Mouse (Mus musculus): ENCODE data around the gene Trpm4. TPM values are rescaled to one million over a fixed set of nuclear protein-coding genes. Genes with fewer than 3 reads are reported as not detected.

The Trpm4 gene
- polyA plus RNA-seq, 1 experiment from 2014 or later, result 15.7 TPM

DNA sequence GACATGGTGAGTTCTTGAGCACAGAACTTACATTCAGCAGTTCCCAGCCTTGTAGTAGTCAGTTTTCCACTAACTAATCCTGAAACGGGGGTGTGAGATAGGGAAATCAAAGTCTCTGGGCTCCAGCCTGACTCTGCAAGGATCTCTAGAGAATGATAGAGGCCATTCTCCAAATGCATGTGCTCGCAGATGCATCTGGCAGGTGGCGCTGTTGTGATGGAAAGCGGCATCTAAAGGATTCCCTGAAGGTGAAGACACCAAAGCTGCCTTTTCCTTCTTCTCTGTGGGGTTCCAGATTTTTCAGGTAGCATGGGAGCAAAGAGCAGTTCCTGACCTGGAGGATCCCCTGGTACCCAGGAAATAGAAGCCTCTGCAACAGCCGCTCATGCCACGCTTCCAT is 33.3 kb downstream of the Trpm4 start:
- 16% methylated on average over 6 of the region's 6 CpGs for WGBS
- no peaks in the 10 kb centered on the region for H3K9me3 ChIP-seq (ENCODE audit: low read depth, low read length)
- DNase-seq, result peak; percentile 83
- TF ChIP-seq CTCF (IDR thresholded peaks at IDR 0.05; ENCODE audit: low read depth), result peak; percentile 77
- no peak overlapping the region for H3K4me3 ChIP-seq (ENCODE audit: low read depth, low read length)
- no peak overlapping the region for H3K9ac ChIP-seq
- no peaks in the 10 kb centered on the region for H3K27me3 ChIP-seq (ENCODE audit: insufficient read depth, low read length)
- peak; percentile 7; the same call in 1 of the 2 replicates for ATAC-seq (ENCODE audit: insufficient read depth)
- H3K27ac ChIP-seq (ENCODE audit: low read depth), result no peak overlapping the region
- H3K4me2 ChIP-seq, result no peak overlapping the region
- no peaks in the 10 kb centered on the region for H3K4me1 ChIP-seq (ENCODE audit: insufficient read depth)
- peaks cover 8% of the 10 kb centered on the region for H3K36me3 ChIP-seq (ENCODE audit: insufficient read depth)

DNA sequence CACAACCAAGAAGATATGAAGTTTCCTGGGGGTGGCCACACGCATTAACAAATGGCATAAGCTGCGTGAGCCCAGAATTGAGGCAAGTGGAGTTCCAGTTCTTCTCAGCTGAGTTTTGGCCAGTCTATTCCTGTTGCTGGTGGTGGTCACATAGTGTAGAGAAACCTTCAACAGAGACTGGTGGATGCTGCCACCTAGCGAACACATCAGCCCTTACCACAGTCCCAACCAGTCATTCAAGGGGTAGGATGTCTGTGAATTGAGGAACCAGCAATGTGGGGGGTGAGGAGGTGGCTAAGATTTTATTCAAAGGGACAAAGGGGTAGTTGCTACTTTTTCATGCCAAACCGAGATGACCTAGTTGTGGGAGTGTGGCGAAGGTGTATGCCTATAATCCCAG is 33.8 kb downstream of the Trpm4 start:
- H3K27me3 ChIP-seq (ENCODE audit: insufficient read depth, low read length), result no peaks in the 10 kb centered on the region
- H3K4me3 ChIP-seq (ENCODE audit: low read depth, low read length), result no peak overlapping the region
- 13% methylated on average over 5 of the region's 5 CpGs for WGBS
- H3K9me3 ChIP-seq (ENCODE audit: low read depth, low read length), result no peaks in the 10 kb centered on the region
- H3K36me3 ChIP-seq (ENCODE audit: insufficient read depth), result peaks cover 8% of the 10 kb centered on the region
- no peaks in the 10 kb centered on the region for H3K4me1 ChIP-seq (ENCODE audit: insufficient read depth)
- ATAC-seq (ENCODE audit: insufficient read depth) (peak; percentile 91), DNase-seq (peak; percentile 90)
- H3K27ac ChIP-seq (ENCODE audit: low read depth), result no peak overlapping the region
- H3K9ac ChIP-seq, result no peak overlapping the region
- TF ChIP-seq CTCF (IDR thresholded peaks at IDR 0.05; ENCODE audit: low read depth), result peak; percentile 85
- H3K4me2 ChIP-seq, result no peak overlapping the region

DNA sequence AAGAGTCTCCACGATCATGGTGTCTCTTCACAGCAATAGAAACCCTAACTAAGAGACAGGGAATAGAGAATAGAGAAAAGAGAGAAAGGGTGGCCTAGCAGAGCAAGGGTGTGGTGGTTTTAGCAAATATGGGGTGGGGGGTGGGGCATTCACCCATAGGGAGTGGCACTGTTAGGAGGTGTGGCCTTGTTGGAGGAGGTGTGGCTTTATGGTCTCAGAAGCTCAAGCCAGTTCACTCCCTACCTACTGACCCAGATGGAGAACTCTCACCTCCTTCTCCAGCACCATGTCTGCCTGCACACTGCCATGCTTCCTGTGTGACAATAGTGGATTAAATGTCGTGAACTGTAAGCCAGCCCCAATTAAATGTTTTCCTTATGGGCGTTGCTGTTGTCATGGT is 36.0 kb downstream of the Trpm4 start:
- no peaks in the 10 kb centered on the region for H3K27me3 ChIP-seq (ENCODE audit: insufficient read depth, low read length)
- TF ChIP-seq CTCF (IDR thresholded peaks at IDR 0.05; ENCODE audit: low read depth), result no peak
- no peak overlapping the region for H3K9ac ChIP-seq
- H3K9me3 ChIP-seq (ENCODE audit: low read depth, low read length), result no peaks in the 10 kb centered on the region
- no peak for ATAC-seq (ENCODE audit: insufficient read depth)
- no peak overlapping the region for H3K4me2 ChIP-seq
- no peaks in the 10 kb centered on the region for H3K36me3 ChIP-seq (ENCODE audit: insufficient read depth)
- 62% methylated on average over 3 of the region's 3 CpGs for WGBS
- no peak for DNase-seq
- H3K27ac ChIP-seq (ENCODE audit: low read depth), result no peak overlapping the region
- no peaks in the 10 kb centered on the region for H3K4me1 ChIP-seq (ENCODE audit: insufficient read depth)
- no peak overlapping the region for H3K4me3 ChIP-seq (ENCODE audit: low read depth, low read length)

DNA sequence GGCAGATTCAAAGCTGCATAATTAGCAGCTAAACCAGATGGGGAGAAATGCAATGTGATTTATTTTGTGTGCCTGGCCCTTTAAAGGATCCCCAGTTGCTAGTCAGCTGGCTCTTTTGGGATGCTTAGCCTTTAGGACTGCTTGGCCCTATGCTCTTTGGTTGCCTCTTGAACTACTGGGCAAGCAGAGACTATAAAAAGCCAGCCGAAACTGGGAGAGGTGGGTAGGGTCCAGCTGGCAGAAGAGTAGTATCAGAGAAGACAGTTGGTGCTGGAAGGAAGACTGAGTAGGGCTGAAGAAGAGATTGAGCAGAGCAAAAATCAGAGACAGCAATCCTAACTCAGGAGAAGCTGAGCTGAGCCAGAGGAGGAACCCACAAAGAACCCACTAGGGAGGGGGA is 37.0 kb downstream of the Trpm4 start:
- no peak overlapping the region for H3K4me2 ChIP-seq
- no peaks in the 10 kb centered on the region for H3K27me3 ChIP-seq (ENCODE audit: insufficient read depth, low read length)
- no peak overlapping the region for H3K9ac ChIP-seq
- H3K9me3 ChIP-seq (ENCODE audit: low read depth, low read length), result no peaks in the 10 kb centered on the region
- DNase-seq (no peak), ATAC-seq (ENCODE audit: insufficient read depth) (no peak)
- H3K27ac ChIP-seq (ENCODE audit: low read depth), result no peak overlapping the region
- no peaks in the 10 kb centered on the region for H3K4me1 ChIP-seq (ENCODE audit: insufficient read depth)
- H3K36me3 ChIP-seq (ENCODE audit: insufficient read depth), result no peaks in the 10 kb centered on the region
- no peak for TF ChIP-seq CTCF (IDR thresholded peaks at IDR 0.05; ENCODE audit: low read depth)
- WGBS, result 77% methylated on average over 1 of the region's 1 CpGs
- no peak overlapping the region for H3K4me3 ChIP-seq (ENCODE audit: low read depth, low read length)

DNA sequence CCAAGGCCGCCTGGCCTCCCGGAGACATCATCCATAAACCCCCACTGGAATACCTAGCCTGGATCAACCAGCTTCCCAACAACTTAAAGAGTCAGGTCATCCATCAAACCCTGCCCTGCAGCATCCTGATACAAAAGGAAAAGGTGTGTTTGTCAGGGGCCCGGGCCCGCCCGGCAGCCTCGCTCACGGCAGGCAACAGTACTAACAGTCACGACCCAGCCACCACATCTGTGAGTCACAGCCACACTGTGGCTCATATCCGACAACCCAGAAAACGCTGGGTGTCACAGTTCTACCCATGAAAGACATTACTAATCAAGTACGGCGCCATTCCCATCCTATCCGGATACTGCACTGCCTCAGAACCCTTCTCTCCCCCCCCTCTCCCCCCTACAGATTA is 47.1 kb downstream of the Trpm4 start:
- Histone ChIP-seq H3K4me3 (ENCODE audit: low read depth, low read length) (no peak overlapping the region), H3K4me2 (no peak overlapping the region), H3K4me1 (ENCODE audit: insufficient read depth) (no peaks in the 10 kb centered on the region), H3K9me3 (ENCODE audit: low read depth, low read length) (no peaks in the 10 kb centered on the region), H3K27ac (ENCODE audit: low read depth) (no peak overlapping the region), H3K36me3 (ENCODE audit: insufficient read depth) (no peaks in the 10 kb centered on the region), H3K27me3 (ENCODE audit: insufficient read depth, low read length) (no peaks in the 10 kb centered on the region), H3K9ac (no peak overlapping the region)
- no peak for TF ChIP-seq CTCF (IDR thresholded peaks at IDR 0.05; ENCODE audit: low read depth)
- DNase-seq, result no peak
- ATAC-seq (ENCODE audit: insufficient read depth), result no peak
- 69% methylated on average over 13 of the region's 13 CpGs for WGBS

DNA sequence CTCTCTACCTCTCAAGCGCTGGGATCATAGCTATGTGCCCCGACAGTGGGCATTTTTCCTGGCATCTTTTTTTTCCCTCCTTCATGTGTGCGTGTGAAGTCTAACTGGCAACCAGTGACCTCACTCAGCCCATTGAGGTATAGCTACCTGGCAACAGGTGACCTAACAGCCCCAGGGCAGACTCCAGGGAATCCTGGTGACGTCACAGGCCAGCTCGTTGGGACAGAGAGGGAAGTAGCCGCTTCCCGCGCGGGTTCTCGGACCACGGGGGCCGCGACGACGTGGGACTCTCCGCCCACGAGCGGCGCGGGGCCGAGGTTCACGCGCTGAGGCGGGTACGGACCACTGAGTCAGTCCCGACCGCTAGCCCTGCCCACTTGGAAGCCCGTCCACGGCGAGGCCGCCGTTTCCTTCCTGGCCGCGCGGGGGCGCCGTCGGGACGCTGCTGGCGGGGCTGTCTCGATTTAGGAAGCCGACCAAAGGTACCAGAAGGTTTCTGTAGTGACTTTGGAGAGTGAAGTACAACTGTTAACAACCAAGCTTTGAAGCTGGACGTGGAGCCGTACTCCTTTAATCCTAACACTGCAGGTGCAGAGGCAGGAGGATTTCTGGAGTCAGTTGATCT is 56.3 kb downstream of the Trpm4 start, which contains the start of gene Slc6a21:
Gene Slc6a21, plus strand, starts transcription at position 378 of the 625 bp plus-strand sequence.
- peak within 1 kb of the TSS; percentile 38 for H3K4me3 ChIP-seq (ENCODE audit: low read depth, low read length)
- ATAC-seq (ENCODE audit: insufficient read depth), result no peak
- H3K36me3 ChIP-seq (ENCODE audit: insufficient read depth), result no peaks in the 10 kb centered on the region
- DNase-seq, result peak; percentile 69
- peak within 1 kb of the TSS; percentile 65 for H3K4me2 ChIP-seq
- no peaks in the 10 kb centered on the region for H3K27me3 ChIP-seq (ENCODE audit: insufficient read depth, low read length)
- 6% methylated on average over 44 of the region's 44 CpGs for WGBS
- no peaks in the 10 kb centered on the region for H3K4me1 ChIP-seq (ENCODE audit: insufficient read depth)
- no peak within 1 kb of the TSS for H3K27ac ChIP-seq (ENCODE audit: low read depth)
- H3K9ac ChIP-seq, result peak within 1 kb of the TSS; percentile 27
- TF ChIP-seq CTCF (IDR thresholded peaks at IDR 0.05; ENCODE audit: low read depth), result peak; percentile 76
- no peaks in the 10 kb centered on the region for H3K9me3 ChIP-seq (ENCODE audit: low read depth, low read length)

DNA sequence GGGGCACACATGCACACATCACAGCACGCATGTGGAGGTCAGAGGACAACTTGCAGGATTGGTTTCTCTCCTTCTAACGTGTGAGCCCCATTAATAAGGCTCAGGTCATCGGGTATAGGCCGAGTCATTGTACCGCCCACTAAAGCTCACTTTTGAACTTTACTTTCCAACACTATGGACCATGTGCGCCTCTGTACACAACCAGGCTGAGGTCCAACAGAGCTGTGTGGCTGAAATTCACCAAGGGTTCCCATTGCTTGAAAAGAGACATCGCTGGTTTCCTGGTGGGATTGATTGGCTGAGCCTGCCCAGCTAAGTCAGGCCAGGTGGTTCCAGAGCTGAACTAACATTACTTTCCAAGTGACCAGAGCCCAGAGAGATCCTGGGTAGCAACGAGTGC is 59.9 kb downstream of the Trpm4 start:
- WGBS, result 86% methylated on average over 8 of the region's 8 CpGs

More for the DNA sequence above, 59.9 kb downstream of the Trpm4 start:
- no peak overlapping the region for H3K27ac ChIP-seq (ENCODE audit: low read depth)
- no peak overlapping the region; the same call in 1 of the 2 replicates for H3K9ac ChIP-seq
- ATAC-seq (ENCODE audit: insufficient read depth), result no peak
- no peaks in the 10 kb centered on the region for H3K36me3 ChIP-seq (ENCODE audit: insufficient read depth)
- no peak overlapping the region for H3K4me3 ChIP-seq (ENCODE audit: low read depth, low read length)
- no peak for DNase-seq
- no peaks in the 10 kb centered on the region for H3K9me3 ChIP-seq (ENCODE audit: low read depth, low read length)
- H3K4me1 ChIP-seq (ENCODE audit: insufficient read depth), result no peaks in the 10 kb centered on the region
- no peaks in the 10 kb centered on the region for H3K27me3 ChIP-seq (ENCODE audit: insufficient read depth, low read length)
- no peak overlapping the region for H3K4me2 ChIP-seq
- TF ChIP-seq CTCF (IDR thresholded peaks at IDR 0.05; ENCODE audit: low read depth), result no peak

All from lung, embryonic 14.5 days (tissue).